Mouse (Mus musculus) liver, adult 2 months (tissue): ENCODE data around the gene Mycl.

ENCODE experiments used
- CTCF ChIP-seq: fragments of 200-500 bp; IDR thresholded peaks from 2 replicates; pipeline ENCODE4 v1.5.1; 2011; ENCODE audit warnings: low read depth, low read length, control low read depth
- POLR2A ChIP-seq: fragments of 200-500 bp; IDR thresholded peaks from 2 replicates; pipeline ENCODE4 v1.6.1; 2011; ENCODE audit warnings: low read length, control low read depth; ENCODE audit not compliant: insufficient read depth; ENCODE audit errors: extremely low read depth

DNA sequence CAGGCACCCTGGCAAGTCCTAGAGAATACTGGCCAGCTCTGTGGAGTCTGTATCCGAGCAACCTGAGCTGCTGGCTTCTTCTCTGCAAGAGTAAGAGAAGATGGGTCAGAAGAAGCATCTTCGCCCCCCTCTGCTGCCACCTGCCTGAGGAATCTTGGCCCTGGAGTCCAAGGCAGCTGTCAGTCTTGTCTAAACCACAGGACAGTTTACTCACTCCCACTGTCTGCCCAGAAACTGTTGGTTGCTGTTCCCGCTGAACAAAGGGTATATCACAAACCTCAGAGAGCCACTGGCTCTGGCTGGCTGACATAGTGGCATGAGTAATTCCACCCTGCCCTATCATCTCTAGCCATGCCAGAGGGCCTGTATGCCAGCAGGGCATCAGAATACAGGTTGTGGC lies 48.2 kb upstream of the Mycl start:
- TF ChIP-seq POLR2A (no peak), CTCF (no peak)
